Comparison of ENCODE assay signal across 14 mouse cellular contexts in genomic region chr13:100526649-100527038, GRCm38 (mm10). TPM values are rescaled to one million over a fixed set of nuclear protein-coding genes. Genes with fewer than 3 reads are reported as not detected.
DNase-seq lines count a peak whose midpoint lies in the region; ATAC-seq and TF ChIP-seq lines count a peak whose summit lies in the region.
"Had no signal": no experiment of that assay in that cellular context is flagged by ENCODE, and none has a peak within 500 bp of the region (broad histone marks: within the 10 kb centered on the region; RNA-seq: fewer than 3 reads in every experiment).

No protein-coding gene starts in this region.

- no peak for DNase-seq in kidney, adult 2 months
- DNase-seq in kidney, adult 9 months: no peak
- no peak for DNase-seq in lung, postnatal 4 days
- peak; percentile 58 for DNase-seq in yolk sac, embryonic 10.5 days (ENCODE audit: low spot score)
- no peak for DNase-seq in retina, postnatal 1 day
- DNase-seq: kidney, adult 8-10 months; thymus, postnatal 25 days had no signal

- no peak for TF ChIP-seq CTCF in kidney, adult 2 months (conservative IDR thresholded peaks at IDR 0.05; ENCODE audit: insufficient read depth, insufficient read length, low read depth, low read length)

- H3K4me2 ChIP-seq in lung, embryonic 15.5 days: no peak overlapping the region
- H3K4me2 ChIP-seq in liver, embryonic 12.5 days: peak overlapping the region; percentile 30; the same call in 1 of the 2 replicates
- H3K4me2 ChIP-seq: hindbrain, embryonic 12.5 days; limb, embryonic 13.5 days had no signal

- H3K27me3 ChIP-seq in kidney, adult 2 months (replicated peaks; ENCODE audit: control insufficient read depth, insufficient read depth, low read length): no peaks in the 10 kb centered on the region
- H3K27me3 ChIP-seq in lung, embryonic 15.5 days: no peaks in the 10 kb centered on the region
- no peaks in the 10 kb centered on the region for H3K27me3 ChIP-seq in liver, embryonic 12.5 days (replicated peaks)
- H3K27me3 ChIP-seq: hindbrain, embryonic 12.5 days; limb, embryonic 13.5 days had no signal

- 38% methylated on average over 6 of the region's 6 CpGs for WGBS in kidney, adult 2 months
- 70% methylated on average over 6 of the region's 6 CpGs for WGBS in lung, embryonic 15.5 days
- WGBS in liver, embryonic 12.5 days (ENCODE audit: insufficient replicate concordance): 57% methylated on average over 6 of the region's 6 CpGs

- no peak overlapping the region for H3K4me3 ChIP-seq in kidney, adult 2 months (ENCODE audit: insufficient read depth, low read depth, low read length)
- no peak overlapping the region for H3K4me3 ChIP-seq in lung, embryonic 15.5 days
- no peak overlapping the region for H3K4me3 ChIP-seq in liver, embryonic 12.5 days
- H3K4me3 ChIP-seq: hindbrain, embryonic 12.5 days; limb, embryonic 13.5 days; megakaryocyte, embryonic 14.5 days had no signal

- no peaks in the 10 kb centered on the region for H3K9me3 ChIP-seq in lung, embryonic 15.5 days
- H3K9me3 ChIP-seq in liver, embryonic 12.5 days (replicated peaks): 0 out of 2 replicates have a peak, but pooled peaks cover 4% of the 10 kb centered on the region
- H3K9me3 ChIP-seq: G1E; hindbrain, embryonic 12.5 days had no signal

- H3K9ac ChIP-seq in lung, embryonic 15.5 days: no peak overlapping the region
- H3K9ac ChIP-seq in liver, embryonic 12.5 days: no peak overlapping the region; the same call in 1 of the 2 replicates
- H3K9ac ChIP-seq: hindbrain, embryonic 12.5 days; limb, embryonic 13.5 days had no signal

- no peaks in the 10 kb centered on the region for H3K36me3 ChIP-seq in kidney, adult 2 months (ENCODE audit: control insufficient read depth, insufficient read depth, low read length)
- no peaks in the 10 kb centered on the region for H3K36me3 ChIP-seq in lung, embryonic 15.5 days
- 0 out of 2 replicates have a peak, but pooled peaks cover 3% of the 10 kb centered on the region for H3K36me3 ChIP-seq in liver, embryonic 12.5 days
- H3K36me3 ChIP-seq: G1E; hindbrain, embryonic 12.5 days; limb, embryonic 13.5 days had no signal

- TF ChIP-seq POLR2A in kidney, adult 2 months (IDR thresholded peaks at IDR 0.05; ENCODE audit: low read depth, low read length): no peak

- 0 out of 2 replicates have a peak, but pooled peaks cover 8% of the 10 kb centered on the region for H3K4me1 ChIP-seq in kidney, adult 2 months (ENCODE audit: control insufficient read depth, insufficient read depth, low read length)
- H3K4me1 ChIP-seq in lung, embryonic 15.5 days: no peaks in the 10 kb centered on the region
- H3K4me1 ChIP-seq in liver, embryonic 12.5 days: peaks cover 7% of the 10 kb centered on the region; the same call in 1 of the 2 replicates
- H3K4me1 ChIP-seq: hindbrain, embryonic 12.5 days had no signal

- ATAC-seq in lung, embryonic 15.5 days (ENCODE audit: borderline replicate concordance, extremely low read depth, low FRiP score, low TSS enrichment): no peak
- no peak for ATAC-seq in liver, embryonic 12.5 days
- ATAC-seq: CD4-positive, CD25-positive, alpha-beta regulatory T cell, adult 4 months had no signal

- H3K27ac ChIP-seq in kidney, adult 2 months (ENCODE audit: insufficient read depth, low read depth, low read length): 0 out of 2 replicates have a peak overlapping the region, but pooled peaks have one; percentile 45
- 0 out of 2 replicates have a peak overlapping the region, but pooled peaks have one; percentile 20 for H3K27ac ChIP-seq in lung, embryonic 15.5 days
- peak overlapping the region; percentile 55; the same call in 1 of the 2 replicates for H3K27ac ChIP-seq in liver, embryonic 12.5 days
- H3K27ac ChIP-seq: hindbrain, embryonic 12.5 days; limb, embryonic 13.5 days had no signal

RNA-seq across cellular contexts. Expression of gene Ocln, which starts 25.9 kb away (rescaled TPM):
- polyA plus RNA-seq in kidney, adult 2 months (2012; rRNA removed): 10.5 and 11.0 TPM in 2 replicates
- 32.6 and 34.1 TPM in 2 replicates for polyA plus RNA-seq in lung, embryonic 15.5 days (2015; fragmentation: Nextera tagmentation; extraction: Ambion mirVana)
- polyA plus RNA-seq in liver, embryonic 12.5 days (2016; fragmentation: Nextera tagmentation; extraction: Ambion mirVana): 6.7 and 6.9 TPM in 2 replicates
- polyA plus RNA-seq: G1E had no signal

RNA-seq across cellular contexts. Expression of gene Gtf2h2, which starts 34.3 kb away (rescaled TPM):
- polyA plus RNA-seq in kidney, adult 2 months (2012; rRNA removed): 39.2 and 41.2 TPM in 2 replicates
- 65.2 and 65.4 TPM in 2 replicates for polyA plus RNA-seq in lung, embryonic 15.5 days (2015; fragmentation: Nextera tagmentation; extraction: Ambion mirVana)
- 46.6 and 52.2 TPM in 2 replicates for polyA plus RNA-seq in liver, embryonic 12.5 days (2016; fragmentation: Nextera tagmentation; extraction: Ambion mirVana)
